Mouse (Mus musculus) left cerebral cortex, adult 2 months (tissue): Measurements from ENCODE around the gene Pnp2. TPM values are rescaled to one million over a fixed set of nuclear protein-coding genes. Genes with fewer than 3 reads are reported as not detected.
A peak's percentile ranks its signal among the peaks of the same experiment; 100 is the strongest.

Experiments used
- DNase-seq, 2 experiments: peaks; one replicate each; pipeline ENCODE4 v3.0.0; 2021 to 2022; ENCODE audit warnings: low spot score in 2 of 2, mixed read lengths in 1 of 2; ENCODE audit errors: extremely low spot score in 1 of 2
- H3K27ac ChIP-seq: fragments of 200-600 bp; 2 replicates; pipeline ENCODE4 v1.8.1; 2022
- H3K4me3 ChIP-seq: fragments of 200-600 bp; 2 replicates; pipeline ENCODE4 v1.8.1; 2022
- CTCF ChIP-seq: fragments of 200-600 bp; IDR thresholded peaks from 2 replicates; pipeline ENCODE4 v1.8.1; 2022; ENCODE audit warnings: antibody characterized with exemption, mild to moderate bottlenecking, moderate library complexity
- intact Hi-C: fragments of 180-260 bp; cut with DNase I; formaldehyde crosslinking; loops from one replicate; pipeline ENCODE4 v1.15.1; 2025
- total RNA-seq, 2 experiments: library from RNA; stranded (reverse); gene quantifications; 2 replicates each; pipeline ENCODE4 v1.2.3; 2021

Gene Pnp2
- total RNA-seq, 2 experiments from 2014 or later, result 0.81 to 0.84 TPM

DNA sequence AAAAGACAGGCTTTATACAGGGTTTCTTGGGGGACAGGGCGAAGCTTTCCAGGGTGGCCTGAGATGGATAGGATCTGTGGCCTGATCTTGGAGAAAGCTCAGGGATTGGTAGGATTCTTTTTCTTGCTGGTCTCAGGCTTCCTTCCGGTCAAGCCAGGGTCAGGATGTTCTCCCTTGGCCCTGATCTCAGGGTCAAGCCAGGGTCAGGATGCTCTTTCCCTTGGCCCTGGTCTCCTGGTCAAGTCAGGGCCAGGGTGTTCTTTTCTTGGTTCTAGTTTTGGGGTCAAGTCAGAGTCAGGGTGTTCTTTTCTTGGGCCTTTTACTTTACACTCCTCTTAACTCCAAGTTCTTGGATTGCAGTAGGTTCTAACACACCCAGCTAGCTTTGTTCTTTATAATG lies 31.9 kb downstream of the Pnp2 start:
- no peak for DNase-seq
- intact Hi-C loops, result no loop called here
- H3K27ac ChIP-seq, result no peak overlapping the region
- TF ChIP-seq CTCF, result no peak
- no peak overlapping the region for H3K4me3 ChIP-seq

- no peak for DNase-seq
- H3K27ac ChIP-seq, result no peak overlapping the region
- H3K4me3 ChIP-seq, result no peak overlapping the region
- intact Hi-C loops, result no loop called here
- no peak for TF ChIP-seq CTCF
Measured at GRCm38 (mm10) chr14:50991037-50991436, 35.2 kb downstream of the Pnp2 start.

DNA sequence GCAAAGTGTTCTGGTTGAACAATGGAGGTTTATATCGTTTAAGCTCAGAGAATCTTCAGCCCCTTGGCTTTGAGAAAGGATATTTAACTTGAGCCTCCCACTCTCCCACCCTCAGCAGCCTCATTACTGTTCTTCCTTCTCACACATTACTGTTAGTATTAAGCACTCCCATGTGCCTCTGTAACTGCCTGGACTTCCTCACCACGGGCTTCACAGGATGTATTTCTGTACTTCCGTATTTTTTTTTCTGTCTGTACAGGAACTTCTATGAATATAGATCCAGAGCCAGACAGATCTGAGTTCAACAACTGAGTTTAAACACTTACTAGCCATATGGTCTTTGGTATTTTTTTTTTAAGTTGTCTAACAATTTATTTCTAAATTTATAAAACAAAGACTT lies 41.3 kb downstream of the Pnp2 start:
- no peak for TF ChIP-seq CTCF
- H3K27ac ChIP-seq, result peak overlapping the region; percentile 44; the same call in 1 of the 2 replicates
- H3K4me3 ChIP-seq, result no peak overlapping the region
- intact Hi-C loops, result no loop called here
- DNase-seq, result no peak

GRCm38 (mm10) chr14:50997999-50998666 lies 42.3 kb downstream of the Pnp2 start:
- intact Hi-C loops, result no loop called here
- TF ChIP-seq CTCF, result no peak
- no peak for DNase-seq
- Histone ChIP-seq H3K4me3 (no peak overlapping the region), H3K27ac (peak overlapping the region; percentile 44; the same call in 1 of the 2 replicates)

DNA sequence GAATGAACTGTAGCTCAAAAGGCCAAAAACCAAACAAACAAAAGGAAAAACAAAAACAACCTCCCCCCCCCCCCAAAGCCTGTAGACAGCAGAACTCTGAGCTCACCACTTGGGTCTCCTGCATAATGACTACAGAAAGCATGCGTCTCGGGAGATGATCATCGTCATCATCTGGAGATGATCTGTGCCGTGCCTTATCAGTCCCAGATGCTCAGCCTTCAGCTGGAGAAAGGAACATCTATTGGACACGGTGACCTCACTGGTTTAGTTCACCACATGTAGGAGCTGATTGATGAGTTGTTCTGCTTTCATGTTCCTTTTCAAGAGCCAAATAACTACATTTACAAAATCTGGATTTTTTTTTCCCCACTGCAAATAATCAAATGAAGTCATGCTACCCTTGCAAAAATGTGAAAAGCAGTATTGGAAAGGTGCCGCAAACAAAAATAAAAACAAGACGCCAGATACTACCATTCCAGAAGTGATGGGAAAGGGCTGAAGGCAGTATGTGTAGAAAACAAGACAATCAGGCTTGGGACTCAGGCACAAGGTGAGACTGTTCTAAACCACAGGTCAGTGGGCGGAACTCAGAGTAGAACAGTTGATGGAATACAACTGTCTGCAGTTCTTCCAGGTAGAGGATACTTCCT lies 51.5 kb downstream of the Pnp2 start, which contains the start of gene Rnase10:
Gene Rnase10 (plus strand): TSS at position 600 of the 650 bp plus-strand sequence.
- peak within 1 kb of the TSS; percentile 60 for H3K27ac ChIP-seq
- no peak for DNase-seq
- intact Hi-C loops, result no loop called here
- H3K4me3 ChIP-seq, result no peak within 1 kb of the TSS
- TF ChIP-seq CTCF, result no peak

DNA sequence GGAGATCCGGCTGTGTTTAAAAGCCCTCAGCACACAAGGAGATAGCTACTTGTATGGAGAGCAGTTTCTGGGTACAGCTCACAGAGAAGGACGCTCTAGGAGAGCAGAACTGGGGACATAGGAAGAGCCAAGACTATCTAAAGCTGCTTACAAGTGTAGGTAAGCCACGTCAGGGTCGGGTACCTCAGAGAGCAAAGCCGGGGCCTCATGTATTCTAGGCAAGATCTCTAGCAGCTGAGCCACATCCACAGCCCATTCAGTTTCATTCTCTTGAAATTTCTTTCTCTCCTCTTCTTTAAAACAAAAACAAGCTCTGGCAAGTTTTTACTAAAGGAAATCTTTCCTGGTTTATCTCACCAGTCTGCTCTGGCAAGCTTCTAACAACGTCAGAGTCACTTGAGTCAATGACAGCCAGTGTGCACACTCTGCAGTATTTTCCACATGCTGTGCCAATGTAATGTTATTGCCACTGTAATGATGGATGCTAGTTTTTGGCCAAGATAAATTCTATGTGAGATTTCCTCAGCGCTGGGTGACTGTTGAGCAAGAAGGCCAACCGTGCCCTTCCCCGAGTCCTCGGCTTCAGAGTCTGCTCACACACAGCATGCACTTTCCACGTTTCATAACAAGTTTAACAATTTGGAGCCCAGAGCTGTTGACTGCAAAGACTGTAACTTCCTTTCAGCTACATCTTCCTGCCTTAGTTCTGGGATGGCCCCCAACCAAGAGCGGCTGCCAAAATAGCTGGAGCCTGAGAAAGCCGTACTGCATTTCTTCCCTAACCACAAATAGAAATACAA lies 52.3 kb downstream of the Pnp2 start:
- peak overlapping the region; percentile 60 for H3K27ac ChIP-seq
- intact Hi-C loops, result no loop called here

DNA sequence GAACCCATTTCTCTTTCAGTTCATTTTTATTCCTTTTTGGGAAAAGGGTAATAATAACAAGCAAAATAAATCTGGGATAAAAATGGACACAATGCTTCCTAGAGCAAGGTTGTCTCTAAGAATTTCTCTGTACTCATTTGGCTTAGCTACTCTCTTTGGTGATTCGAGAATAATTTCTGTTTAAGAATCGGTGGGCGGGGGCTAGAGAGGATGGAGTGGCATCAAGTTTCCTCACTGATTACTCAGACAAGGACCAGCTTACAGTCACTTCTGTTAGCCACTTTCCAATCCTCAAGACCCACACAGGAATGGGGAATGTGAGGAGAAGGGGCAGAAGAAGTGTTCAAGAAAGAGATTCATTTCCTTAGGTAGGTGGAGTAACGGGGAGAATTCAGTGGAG lies 53.0 kb downstream of the Pnp2 start:
- intact Hi-C loops, result no loop called here
- H3K27ac ChIP-seq, result peak overlapping the region; percentile 60

More for the DNA sequence above, 52.3 kb downstream of the Pnp2 start:
- no peak overlapping the region for H3K4me3 ChIP-seq
- TF ChIP-seq CTCF, result no peak
- DNase-seq, result peak; percentile 12 to 18

GRCm38 (mm10) chr14:51009572-51009971 lies 53.8 kb downstream of the Pnp2 start:
- Histone ChIP-seq H3K27ac (no peak overlapping the region), H3K4me3 (no peak overlapping the region)
- no peak for TF ChIP-seq CTCF
- no peak for DNase-seq
- intact Hi-C loops, result no loop called here

More for the DNA sequence above, 53.0 kb downstream of the Pnp2 start:
- no peak overlapping the region for H3K4me3 ChIP-seq
- TF ChIP-seq CTCF, result no peak
- no peak for DNase-seq

Other genes with a start within 250 kb of the Pnp2 start
- gene Olfr748, start 248.6 kb upstream of the Pnp2 start, total RNA-seq, result not detected
- gene Olfr749, start 210.9 kb upstream of the Pnp2 start, total RNA-seq, result not detected
- gene Ttc5, start 170.5 kb upstream of the Pnp2 start, total RNA-seq, result 10 to 100 TPM; 50.8 to 62.1 TPM
- gene Ccnb1ip1, start 148.3 kb upstream of the Pnp2 start, total RNA-seq, result not detected
- gene Parp2, start 148.2 kb upstream of the Pnp2 start, total RNA-seq, result 10 to 100 TPM; 25.8 to 27.1 TPM
- gene Tep1, start 85.4 kb upstream of the Pnp2 start, total RNA-seq, result 1 to 10 TPM; 3.2 to 4.4 TPM
- 1 to 10 TPM; 4.8 to 6.4 TPM for gene Klhl33, start 58.5 kb upstream of the Pnp2 start, total RNA-seq
- gene Osgep, start 31.1 kb upstream of the Pnp2 start, total RNA-seq, result 10 to 100 TPM; 29.2 to 34.8 TPM
- 10 to 100 TPM; 54.9 to 58.8 TPM for gene Apex1, start 31.0 kb upstream of the Pnp2 start, total RNA-seq
- 10 to 100 TPM; 95.6 to 98.2 TPM for gene Pip4p1, start 25.1 kb upstream of the Pnp2 start, total RNA-seq
- 10 to 100 TPM; 11.7 to 13.3 TPM for gene Pnp, start 24.9 kb upstream of the Pnp2 start, total RNA-seq
- gene Gm49342, start 11.5 kb upstream of the Pnp2 start, total RNA-seq, result 1 to 10 TPM; 8.4 to 9.2 TPM
- not detected for gene Rnase10, start 51.8 kb downstream of the Pnp2 start, total RNA-seq
- gene Rnase9, start 85.9 kb downstream of the Pnp2 start, total RNA-seq, result not detected
- gene Rnase11, start 94.2 kb downstream of the Pnp2 start, total RNA-seq, result not detected
- gene Rnase12, start 101.7 kb downstream of the Pnp2 start, total RNA-seq, result not detected
- not detected for gene Olfr750, start 118.4 kb downstream of the Pnp2 start, total RNA-seq
- gene Rnase4, start 135.1 kb downstream of the Pnp2 start, total RNA-seq, result 10 to 100 TPM; 14.6 to 15.4 TPM
- 1 to 10 TPM; 3.0 to 3.9 TPM for gene Ang, start 135.2 kb downstream of the Pnp2 start, total RNA-seq
- not detected for gene Eddm3b, start 158.4 kb downstream of the Pnp2 start, total RNA-seq
- under 1 TPM in 1 of 2 experiments, not detected in 1; 0.35 TPM for gene Rnase6, start 167.9 kb downstream of the Pnp2 start, total RNA-seq
- gene Rnase1, start 190.8 kb downstream of the Pnp2 start, total RNA-seq, result under 1 TPM; 0.70 to 0.96 TPM
- not detected for gene Rnase2b, start 206.3 kb downstream of the Pnp2 start, total RNA-seq
- not detected for gene Ang2, start 243.2 kb downstream of the Pnp2 start, total RNA-seq
- not detected for gene Ear14, start 247.4 kb downstream of the Pnp2 start, total RNA-seq